Mouse (Mus musculus) liver, embryonic 14.5 days (tissue): Measurements from ENCODE around the gene Cilp2.

Experiments
- CTCF ChIP-seq: IDR thresholded peaks from 2 replicates; pipeline ENCODE4 v1.5.1; 2016; ENCODE audit warnings: antibody characterized with exemption, low read depth, control low read depth
- EP300 ChIP-seq: IDR thresholded peaks from 2 replicates; pipeline ENCODE4 v1.6.1; 2016; ENCODE audit warnings: antibody characterized with exemption, low read depth

- no peak for TF ChIP-seq CTCF
- no peak for TF ChIP-seq EP300
Measured at GRCm38 (mm10) chr8:69935431-69935830, 47.9 kb upstream of the Cilp2 start.
